Mouse (Mus musculus) kidney, postnatal 0 days (tissue): ENCODE measurements around the gene Tff2. TPM values are rescaled to one million over a fixed set of nuclear protein-coding genes. Genes with fewer than 3 reads are reported as not detected.

Source experiments
- ATAC-seq: fragments of 200-750 bp; cut with Nextera tagmentation; replicated peaks from 2 replicates; pipeline ENCODE4 v1.8.0; 2017; ENCODE audit warnings: low read depth, moderate number of reproducible peaks, moderate TSS enrichment, moderate library complexity; ENCODE audit not compliant: low FRiP score
- DNase-seq: peaks from one replicate; pipeline ENCODE4 v3.0.0-alpha.2; 2016; ENCODE audit warnings: low spot score
- H3K27ac ChIP-seq: fragments of 300-500 bp; sonication (generic); 2 replicates; pipeline ENCODE4 v1.5.1; 2014; ENCODE audit warnings: mild to moderate bottlenecking
- H3K27me3 ChIP-seq: fragments of 300-500 bp; sonication (generic); 2 replicates; pipeline ENCODE4 v1.6.1; 2014; ENCODE audit warnings: low read length, mixed read lengths; ENCODE audit not compliant: insufficient read depth
- H3K36me3 ChIP-seq: fragments of 300-500 bp; sonication (generic); 2 replicates; pipeline ENCODE4 v1.6.1; 2014; ENCODE audit warnings: low read length, mixed read lengths; ENCODE audit not compliant: insufficient read depth
- H3K4me1 ChIP-seq: fragments of 300-500 bp; sonication (generic); replicated peaks from 2 replicates; pipeline ENCODE4 v1.6.1; 2014; ENCODE audit warnings: antibody characterized with exemption, low read length, mixed read lengths; ENCODE audit not compliant: insufficient read depth
- H3K4me2 ChIP-seq: fragments of 300-500 bp; sonication (generic); 2 replicates; pipeline ENCODE4 v1.6.1; 2014; ENCODE audit warnings: mild to moderate bottlenecking, low read length, moderate library complexity, mixed read lengths
- H3K4me3 ChIP-seq: fragments of 300-500 bp; sonication (generic); replicated peaks from 2 replicates; pipeline ENCODE4 v1.5.1; 2014; ENCODE audit warnings: low read depth, low read length
- H3K9ac ChIP-seq: fragments of 300-500 bp; sonication (generic); 2 replicates; pipeline ENCODE4 v1.6.1; 2014; ENCODE audit warnings: low read depth, low read length
- H3K9me3 ChIP-seq: fragments of 300-500 bp; sonication (generic); replicated peaks from 2 replicates; pipeline ENCODE4 v1.6.1; 2016; ENCODE audit warnings: low read length, inconsistent platforms, mixed read lengths
- CTCF ChIP-seq: IDR thresholded peaks from 2 replicates; pipeline ENCODE4 v1.5.1; 2016; ENCODE audit warnings: antibody characterized with exemption, low read depth, mild to moderate bottlenecking, moderate library complexity
- WGBS: fragments of 180-500 bp; shearing (Covaris S2); extraction: QIAGEN DNeasy Blood & Tissue Kit; methylation state at CpG from one replicate; pipeline ENCODE4 v1.1.7; 2014; 5-methylcytosine and 5-hydroxymethylcytosine counted together
- polyA plus RNA-seq: library from polyadenylated mRNA; unstranded; fragments of >200 nt; fragmentation: Nextera tagmentation; extraction: Ambion mirVana; gene quantifications from 2 replicates; pipeline ENCODE4 v1.2.1, GENCODE M21; 2015

The Tff2 gene
- polyA plus RNA-seq, 1 experiment from 2014 or later = 7.7 TPM

DNA sequence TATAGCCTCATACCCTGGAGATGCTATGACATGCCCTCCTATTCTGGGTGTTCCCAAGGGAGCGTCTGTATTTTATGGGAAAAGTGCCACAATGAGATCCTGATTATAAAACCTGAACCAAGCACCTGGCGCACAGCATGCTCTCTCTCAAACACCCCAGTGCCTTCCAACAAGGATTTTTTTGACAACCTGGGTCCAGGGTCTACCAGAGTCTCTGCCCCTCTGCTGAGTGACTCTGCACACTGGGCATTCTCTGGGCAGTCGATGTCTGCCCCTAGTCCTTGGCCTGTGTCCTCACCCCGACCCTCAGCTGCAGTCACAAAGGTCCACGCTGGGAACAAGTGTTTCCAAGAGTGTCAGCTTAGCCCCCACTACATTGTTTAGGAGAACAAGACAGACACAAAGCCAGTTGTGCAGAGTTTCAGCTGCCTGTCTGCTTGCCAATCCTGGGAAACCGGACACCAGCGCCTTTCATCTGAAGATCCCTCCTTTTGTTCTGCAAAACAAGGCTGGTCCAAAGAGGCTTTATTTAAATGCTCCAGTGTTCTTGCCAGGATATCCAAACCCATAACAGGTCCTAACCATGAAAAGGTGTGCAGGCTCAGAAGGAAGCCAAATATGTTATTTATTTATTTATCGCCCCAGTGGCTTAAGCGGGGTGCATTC is 30.8 kb downstream of the Tff2 start:
- H3K27me3 ChIP-seq = no peaks in the 10 kb centered on the region
- WGBS = 52% methylated on average over 9 of the region's 9 CpGs
- H3K9me3 ChIP-seq = no peaks in the 10 kb centered on the region
- H3K4me1 ChIP-seq = no peaks in the 10 kb centered on the region
- H3K4me2 ChIP-seq = no peak overlapping the region
- DNase-seq = no peak
- H3K4me3 ChIP-seq = no peak overlapping the region
- no peak for TF ChIP-seq CTCF
- H3K9ac ChIP-seq = no peak overlapping the region
- ATAC-seq = no peak
- no peak overlapping the region for H3K27ac ChIP-seq
- no peaks in the 10 kb centered on the region for H3K36me3 ChIP-seq

DNA sequence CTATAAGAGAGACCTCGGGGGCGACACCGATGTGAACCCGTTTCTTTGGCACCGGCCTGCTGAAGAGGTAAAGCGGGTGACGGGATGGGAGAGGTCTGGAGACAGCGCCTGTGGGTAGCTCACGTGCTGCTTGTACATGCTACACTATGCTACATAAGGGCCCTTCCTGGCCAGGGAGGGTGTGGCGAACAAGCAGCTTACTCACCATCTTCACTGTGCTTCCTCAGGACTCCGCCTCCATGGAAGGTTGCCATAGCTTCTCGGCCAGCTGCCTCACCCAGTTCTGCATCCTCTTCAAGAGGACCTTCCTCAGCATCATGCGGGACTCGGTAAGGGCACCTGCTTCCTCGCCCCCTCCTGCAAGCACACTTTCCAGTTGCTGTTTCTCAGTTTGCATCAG is 35.7 kb downstream of the Tff2 start:
- H3K9me3 ChIP-seq = no peaks in the 10 kb centered on the region

DNA sequence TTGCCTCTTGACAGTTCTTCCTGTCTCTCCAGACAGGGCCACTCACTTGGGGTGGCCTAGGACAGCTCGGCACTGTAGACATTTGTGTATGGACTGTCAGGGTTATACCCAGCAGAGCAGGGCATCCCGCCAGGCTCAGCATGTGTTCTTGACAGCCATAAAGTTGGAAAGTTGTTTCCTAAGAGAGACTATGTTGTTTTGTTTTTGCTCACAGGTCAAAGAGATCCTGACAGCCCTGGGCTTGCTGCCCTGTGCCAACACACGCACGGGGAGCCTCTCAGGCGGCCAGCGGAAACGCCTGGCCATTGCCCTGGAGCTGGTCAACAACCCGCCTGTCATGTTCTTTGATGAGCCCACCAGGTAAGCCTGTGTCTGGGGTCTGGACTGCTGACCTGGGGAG is 40.3 kb downstream of the Tff2 start:
- Histone ChIP-seq H3K36me3 (no peaks in the 10 kb centered on the region), H3K4me3 (no peak overlapping the region), H3K9me3 (no peaks in the 10 kb centered on the region), H3K27ac (no peak overlapping the region), H3K9ac (no peak overlapping the region), H3K4me2 (no peak overlapping the region), H3K4me1 (no peaks in the 10 kb centered on the region), H3K27me3 (no peaks in the 10 kb centered on the region)
- DNase-seq (no peak), ATAC-seq (no peak)
- 71% methylated on average over 8 of the region's 8 CpGs for WGBS
- no peak for TF ChIP-seq CTCF

More for the DNA sequence above, 35.7 kb downstream of the Tff2 start:
- Histone ChIP-seq H3K4me2 (no peak overlapping the region), H3K27me3 (no peaks in the 10 kb centered on the region), H3K27ac (no peak overlapping the region), H3K36me3 (no peaks in the 10 kb centered on the region), H3K4me1 (no peaks in the 10 kb centered on the region), H3K9ac (no peak overlapping the region), H3K4me3 (no peak overlapping the region)
- no peak for TF ChIP-seq CTCF
- DNase-seq (no peak), ATAC-seq (no peak)
- 91% methylated on average over 15 of the region's 15 CpGs for WGBS

DNA sequence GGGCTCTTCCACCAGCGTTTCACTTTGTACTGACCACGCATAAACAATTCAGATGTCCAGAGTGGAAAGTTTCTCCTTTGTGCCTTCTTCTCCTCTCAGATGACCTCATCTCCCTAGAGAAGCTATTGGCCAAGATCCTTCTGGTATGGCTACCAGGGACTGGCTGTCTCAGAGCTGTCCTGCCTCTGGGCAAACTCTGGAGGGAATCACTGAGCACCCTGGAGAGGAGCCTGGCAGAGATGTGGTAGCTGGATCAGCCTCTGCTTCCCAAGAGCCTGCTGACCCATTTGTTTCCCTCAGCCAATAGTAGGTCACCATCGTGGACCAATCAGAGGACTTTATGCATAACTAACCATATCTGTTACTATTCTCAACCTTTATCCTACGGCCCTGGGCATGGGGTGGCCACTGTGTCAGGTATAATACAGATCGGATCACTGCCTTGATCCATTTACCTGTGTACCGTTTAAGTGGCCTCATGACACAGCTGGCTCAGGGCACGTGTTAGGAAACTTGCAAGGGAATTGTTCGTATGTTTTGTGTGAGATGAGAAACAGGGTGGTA is 41.0 kb downstream of the Tff2 start:
- H3K27me3 ChIP-seq = no peaks in the 10 kb centered on the region
- TF ChIP-seq CTCF = no peak
- H3K4me3 ChIP-seq = no peak overlapping the region
- no peaks in the 10 kb centered on the region for H3K36me3 ChIP-seq
- no peak overlapping the region for H3K4me2 ChIP-seq
- no peaks in the 10 kb centered on the region for H3K4me1 ChIP-seq
- no peak overlapping the region for H3K9ac ChIP-seq
- no peak for ATAC-seq
- no peak for DNase-seq
- H3K9me3 ChIP-seq = no peaks in the 10 kb centered on the region
- H3K27ac ChIP-seq = no peak overlapping the region
- 80% methylated on average over 8 of the region's 8 CpGs for WGBS

DNA sequence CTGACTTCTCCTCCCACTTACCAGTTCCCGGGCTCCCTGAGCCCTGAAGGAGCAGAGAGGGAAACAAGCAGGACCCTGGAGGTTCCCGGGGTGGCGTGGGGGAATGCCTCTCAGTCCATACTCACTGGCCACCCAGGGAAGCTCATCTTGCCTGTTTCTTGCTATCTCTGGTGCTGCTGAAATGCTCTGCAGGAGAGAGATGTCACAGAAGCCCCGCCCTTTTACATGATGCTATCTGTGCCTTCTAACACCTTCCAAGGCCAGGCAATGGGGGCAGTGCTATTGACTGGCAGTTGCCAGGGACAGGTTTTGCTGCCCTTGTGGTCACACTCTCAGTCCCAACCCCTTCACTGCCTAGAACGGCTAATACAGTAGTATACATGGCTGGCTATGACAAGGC is 45.3 kb downstream of the Tff2 start:
- no peak overlapping the region for H3K27ac ChIP-seq
- ATAC-seq = no peak
- no peaks in the 10 kb centered on the region for H3K9me3 ChIP-seq
- no peak for TF ChIP-seq CTCF
- no peak overlapping the region for H3K9ac ChIP-seq
- no peak for DNase-seq
- no peaks in the 10 kb centered on the region for H3K27me3 ChIP-seq
- H3K4me1 ChIP-seq = no peaks in the 10 kb centered on the region
- no peaks in the 10 kb centered on the region for H3K36me3 ChIP-seq
- 52% methylated on average over 5 of the region's 5 CpGs for WGBS
- no peak overlapping the region for H3K4me3 ChIP-seq
- H3K4me2 ChIP-seq = no peak overlapping the region

DNA sequence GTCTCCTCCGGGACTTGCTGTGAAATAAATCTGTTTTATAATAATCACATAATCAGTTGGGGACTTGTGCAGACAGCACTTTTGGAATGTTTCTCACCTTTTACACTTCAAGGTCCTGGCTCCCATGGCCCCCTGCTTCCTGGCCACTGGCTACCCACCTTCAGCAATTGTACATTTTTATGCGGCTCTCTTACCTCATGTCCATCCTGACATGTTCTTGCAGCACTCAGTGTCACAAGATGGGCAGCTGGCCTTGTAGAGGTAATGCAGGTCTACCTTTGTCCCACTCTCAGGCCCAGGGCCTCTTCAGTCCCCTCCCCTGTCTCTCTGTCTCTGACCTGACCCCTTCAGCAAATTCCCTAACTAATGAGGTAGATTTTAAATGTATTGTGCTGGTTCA is 47.2 kb downstream of the Tff2 start:
- no peak overlapping the region for H3K27ac ChIP-seq
- H3K9me3 ChIP-seq = no peaks in the 10 kb centered on the region
- no peak overlapping the region for H3K9ac ChIP-seq
- ATAC-seq = no peak
- H3K36me3 ChIP-seq = no peaks in the 10 kb centered on the region
- H3K4me3 ChIP-seq = no peak overlapping the region
- DNase-seq = no peak
- no peaks in the 10 kb centered on the region for H3K4me1 ChIP-seq
- WGBS = 97% methylated on average over 2 of the region's 2 CpGs
- no peak overlapping the region for H3K4me2 ChIP-seq
- no peak for TF ChIP-seq CTCF
- no peaks in the 10 kb centered on the region for H3K27me3 ChIP-seq

DNA sequence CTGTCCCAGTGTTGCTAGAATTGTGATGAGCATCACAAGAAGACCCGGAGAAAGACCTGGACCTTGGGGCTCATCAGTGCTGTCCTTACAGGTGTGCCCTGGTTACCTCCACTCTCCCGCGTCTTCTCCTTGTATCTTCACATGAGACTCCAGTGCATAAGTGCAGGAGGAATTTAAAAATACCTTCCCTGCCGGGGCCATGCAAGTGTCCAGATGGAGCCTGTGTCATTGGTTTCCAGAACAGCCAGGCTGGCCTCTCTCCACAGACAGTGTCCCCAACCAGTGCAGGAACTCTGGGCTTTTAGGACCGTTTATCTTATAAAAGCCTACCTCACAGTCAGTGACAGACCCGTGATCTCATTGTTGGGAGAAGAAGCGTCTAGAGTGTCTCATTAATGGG is 48.5 kb downstream of the Tff2 start:
- WGBS = 81% methylated on average over 7 of the region's 7 CpGs
- TF ChIP-seq CTCF = no peak
- ATAC-seq (no peak), DNase-seq (no peak)
- Histone ChIP-seq H3K9ac (no peak overlapping the region), H3K4me2 (no peak overlapping the region), H3K4me1 (no peaks in the 10 kb centered on the region), H3K27me3 (no peaks in the 10 kb centered on the region), H3K27ac (no peak overlapping the region), H3K9me3 (no peaks in the 10 kb centered on the region), H3K4me3 (no peak overlapping the region), H3K36me3 (no peaks in the 10 kb centered on the region)
